Mouse (Mus musculus) heart, postnatal 0 days (tissue): ENCODE measurements around the gene Gabbr2.

Source experiments
- CTCF ChIP-seq: IDR thresholded peaks from 2 replicates; pipeline ENCODE4 v1.5.1; 2016; ENCODE audit warnings: antibody characterized with exemption, control low read depth, low read depth
- EP300 ChIP-seq: IDR thresholded peaks from 2 replicates; pipeline ENCODE4 v1.6.1; 2016; ENCODE audit warnings: antibody characterized with exemption, low read depth

DNA sequence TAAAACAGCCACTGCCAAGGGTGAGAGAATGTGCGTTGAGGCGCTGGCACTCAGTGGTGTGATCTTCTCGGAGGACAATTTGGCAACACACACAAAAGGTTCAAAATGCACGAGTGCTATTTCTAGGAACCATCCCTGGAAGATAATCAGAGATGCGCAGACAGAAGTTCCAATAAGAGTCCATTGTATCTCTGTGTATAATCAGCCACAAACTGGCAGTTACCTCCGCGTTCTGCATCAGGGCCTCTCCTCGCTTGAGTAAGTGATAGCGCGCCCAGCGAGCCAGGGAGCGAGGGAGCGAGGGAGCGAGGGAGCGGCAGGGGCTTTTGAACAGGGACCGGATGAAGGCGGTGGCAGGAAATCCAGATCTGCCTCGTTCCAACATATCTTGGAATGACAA, 155.6 kb downstream of the Gabbr2 start:
- TF ChIP-seq EP300: no peak
- TF ChIP-seq CTCF: no peak
